Mouse (Mus musculus): ENCODE results near the gene Wdr70. TPM values are rescaled to one million over a fixed set of nuclear protein-coding genes. Genes with fewer than 3 reads are reported as not detected.
"Not testable (repeated sequence)": the region's sequence is repeated elsewhere in the genome, so short reads cannot be mapped to it uniquely, and the experiment has no call there.

Wdr70 gene
- polyA plus RNA-seq, 1 experiment = 13.5 TPM

DNA sequence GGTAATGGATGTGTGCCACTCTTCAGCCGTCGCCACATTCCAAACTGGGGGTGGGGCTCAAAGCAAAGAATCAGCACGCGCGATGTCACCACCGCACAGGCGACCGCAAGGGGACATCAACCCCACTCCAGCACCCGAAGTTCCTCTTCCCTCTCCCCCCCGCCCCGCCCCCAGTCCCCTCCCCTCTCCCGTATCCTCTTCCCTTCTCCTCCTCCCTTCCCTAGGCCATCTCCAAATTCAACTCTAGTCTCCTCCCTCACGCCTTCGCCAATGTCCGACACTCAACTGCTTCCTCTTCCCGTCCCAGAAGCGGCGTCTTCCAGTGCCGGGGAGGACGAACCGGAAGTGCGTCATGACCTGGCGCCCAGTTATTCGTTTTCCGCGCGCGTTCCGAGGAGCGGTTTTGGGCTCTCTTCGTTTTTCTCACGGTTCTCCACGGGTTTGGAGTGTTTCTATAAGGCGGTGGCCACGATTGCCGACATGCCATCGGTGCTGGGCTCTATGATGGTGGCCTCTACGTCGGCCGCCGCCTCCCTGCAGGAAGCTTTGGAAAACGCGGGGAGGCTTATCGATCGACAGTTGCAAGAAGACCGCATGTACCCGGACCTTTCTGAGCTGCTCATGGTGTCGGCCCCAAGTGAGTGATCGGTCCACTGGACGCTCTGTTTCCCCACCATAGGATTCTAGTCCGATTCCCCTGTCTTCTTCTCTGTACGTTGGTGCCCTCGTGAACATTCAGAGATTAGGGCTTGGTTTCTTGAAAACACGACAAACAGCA is 10.1 kb upstream of the Wdr70 start, which contains the start of gene Nup155:
Nup155 (plus strand) TSS at position 308 of the 778 bp plus-strand sequence.
- Histone ChIP-seq H3K4me1 (ENCODE audit: control insufficient read depth, insufficient read depth, low read length) (no peaks in the 10 kb centered on the region; the same call in 1 of the 2 replicates), H3K27ac (ENCODE audit: insufficient read depth, low read depth, low read length) (no peak within 1 kb of the TSS), H3K27me3 (replicated peaks; ENCODE audit: control insufficient read depth, insufficient read depth, low read length) (no peaks in the 10 kb centered on the region), H3K4me3 (ENCODE audit: insufficient read depth, low read depth, low read length) (peak within 1 kb of the TSS; percentile 78), H3K36me3 (ENCODE audit: control insufficient read depth, insufficient read depth, low read length) (peaks cover 2% of the 10 kb centered on the region; the same call in 1 of the 2 replicates)
- under 1% methylated on average over 53 of the region's 54 CpGs for WGBS
- TF ChIP-seq CTCF (conservative IDR thresholded peaks at IDR 0.05; ENCODE audit: insufficient read depth, insufficient read length, low read depth, low read length) (no peak), POLR2A (IDR thresholded peaks at IDR 0.05; ENCODE audit: low read depth, low read length) (peak; percentile 60)
- DNase-seq = peak; percentile 95

DNA sequence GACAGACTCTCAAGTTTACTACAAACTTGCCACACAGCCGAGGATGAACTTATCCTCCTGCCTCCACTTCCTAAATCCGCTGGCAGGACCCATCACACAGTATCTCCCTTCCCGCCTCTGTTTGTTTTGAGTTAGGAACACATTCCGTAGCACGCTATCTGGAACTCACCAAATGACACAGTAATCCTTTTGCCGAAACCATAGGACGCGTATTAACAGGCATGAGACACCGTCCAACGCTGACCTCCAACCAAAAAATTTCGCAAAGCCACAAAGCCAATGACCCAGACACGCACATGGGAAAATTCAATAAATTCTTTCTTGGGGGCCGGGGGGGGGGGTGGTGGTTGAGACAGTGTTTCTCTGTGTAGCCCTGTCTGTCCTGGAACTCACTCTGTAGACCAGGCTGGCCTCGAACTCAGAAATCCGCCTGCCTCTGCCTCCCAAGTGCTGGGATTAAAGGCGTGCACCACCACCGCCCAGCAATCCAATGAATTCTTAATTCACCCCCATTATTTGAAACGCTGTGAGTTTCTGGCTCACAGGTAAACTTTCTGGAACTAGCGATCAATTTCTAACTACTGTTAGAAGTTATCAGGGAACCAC is 9.5 kb upstream of the Wdr70 start:
- Histone ChIP-seq H3K4me3 (ENCODE audit: insufficient read depth, low read depth, low read length) (peak overlapping the region; percentile 78), H3K4me1 (ENCODE audit: control insufficient read depth, insufficient read depth, low read length) (no peaks in the 10 kb centered on the region; the same call in 1 of the 2 replicates), H3K27me3 (replicated peaks; ENCODE audit: control insufficient read depth, insufficient read depth, low read length) (no peaks in the 10 kb centered on the region), H3K36me3 (ENCODE audit: control insufficient read depth, insufficient read depth, low read length) (no peaks in the 10 kb centered on the region), H3K27ac (ENCODE audit: insufficient read depth, low read depth, low read length) (no peak overlapping the region)
- TF ChIP-seq CTCF (conservative IDR thresholded peaks at IDR 0.05; ENCODE audit: insufficient read depth, insufficient read length, low read depth, low read length) (no peak), POLR2A (IDR thresholded peaks at IDR 0.05; ENCODE audit: low read depth, low read length) (no peak)
- DNase-seq = no peak
- 62% methylated on average over 19 of the region's 19 CpGs for WGBS

DNA sequence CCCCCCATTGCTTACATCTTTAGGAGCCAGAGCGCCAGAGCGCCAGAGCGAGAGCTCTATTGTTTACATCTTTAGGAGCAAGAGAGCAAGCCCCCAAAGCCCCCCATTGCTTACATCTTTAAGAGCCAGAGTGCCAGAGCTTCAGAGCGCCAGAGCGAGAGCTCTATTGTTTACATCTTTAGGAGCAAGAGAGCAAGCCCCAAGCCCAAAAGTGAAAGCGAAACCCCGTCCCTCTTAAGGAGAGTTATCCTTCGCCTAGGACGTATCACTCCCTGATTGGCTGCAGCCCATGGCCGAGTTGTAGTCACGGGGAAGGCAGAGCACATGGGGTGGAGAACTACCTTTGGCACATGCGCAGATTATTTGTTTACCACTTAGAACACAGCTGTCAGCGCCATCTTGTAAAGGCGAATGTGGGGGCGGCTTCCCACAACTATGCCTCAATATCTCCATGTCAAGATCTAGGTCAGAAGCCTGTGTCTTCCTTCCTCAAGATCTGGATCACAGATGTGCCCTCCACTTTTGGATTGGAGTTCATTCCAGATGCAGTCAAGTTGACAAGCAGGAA is 3.0 kb upstream of the Wdr70 start:
- H3K4me1 ChIP-seq (ENCODE audit: control insufficient read depth, insufficient read depth, low read length); H3K4me3 ChIP-seq (ENCODE audit: insufficient read depth, low read depth, low read length); H3K27ac ChIP-seq (ENCODE audit: insufficient read depth, low read depth, low read length); H3K27me3 ChIP-seq (replicated peaks; ENCODE audit: control insufficient read depth, insufficient read depth, low read length); H3K36me3 ChIP-seq (ENCODE audit: control insufficient read depth, insufficient read depth, low read length); DNase-seq: not testable (repeated sequence)
- WGBS = 91% methylated on average over 15 of the region's 15 CpGs

DNA sequence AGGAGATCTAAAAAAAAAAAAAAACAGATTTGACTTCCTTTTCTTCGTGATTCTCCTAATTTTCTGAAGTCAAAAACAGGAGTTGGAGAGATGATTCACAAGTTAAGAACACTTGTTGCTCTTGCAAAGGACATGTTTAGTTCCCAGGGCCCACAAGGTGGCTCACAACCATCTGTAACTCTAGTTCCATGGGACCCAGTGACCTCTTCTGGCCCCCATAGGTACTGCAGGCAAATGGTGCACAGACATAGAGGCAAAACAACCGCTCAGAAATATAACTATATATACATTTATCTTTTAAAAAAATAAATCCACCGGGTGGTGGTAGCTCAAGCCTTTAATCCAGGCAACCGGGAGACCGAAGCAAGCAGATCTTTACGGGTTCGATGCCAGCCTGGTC is 1.2 kb downstream of the Wdr70 start:
- H3K4me3 ChIP-seq (ENCODE audit: insufficient read depth, low read depth, low read length) = no peak overlapping the region
- H3K36me3 ChIP-seq (ENCODE audit: control insufficient read depth, insufficient read depth, low read length) = 0 out of 2 replicates have a peak, but pooled peaks cover 2% of the 10 kb centered on the region
- 25% methylated on average over 7 of the region's 7 CpGs for WGBS
- DNase-seq = peak; percentile 60
- no peaks in the 10 kb centered on the region for H3K27me3 ChIP-seq (replicated peaks; ENCODE audit: control insufficient read depth, insufficient read depth, low read length)
- TF ChIP-seq CTCF (conservative IDR thresholded peaks at IDR 0.05; ENCODE audit: insufficient read depth, insufficient read length, low read depth, low read length) = peak; percentile 65
- no peak for TF ChIP-seq POLR2A (IDR thresholded peaks at IDR 0.05; ENCODE audit: low read depth, low read length)
- H3K4me1 ChIP-seq (ENCODE audit: control insufficient read depth, insufficient read depth, low read length) = peaks cover 2% of the 10 kb centered on the region; the same call in 1 of the 2 replicates
- no peak overlapping the region for H3K27ac ChIP-seq (ENCODE audit: insufficient read depth, low read depth, low read length)

DNA sequence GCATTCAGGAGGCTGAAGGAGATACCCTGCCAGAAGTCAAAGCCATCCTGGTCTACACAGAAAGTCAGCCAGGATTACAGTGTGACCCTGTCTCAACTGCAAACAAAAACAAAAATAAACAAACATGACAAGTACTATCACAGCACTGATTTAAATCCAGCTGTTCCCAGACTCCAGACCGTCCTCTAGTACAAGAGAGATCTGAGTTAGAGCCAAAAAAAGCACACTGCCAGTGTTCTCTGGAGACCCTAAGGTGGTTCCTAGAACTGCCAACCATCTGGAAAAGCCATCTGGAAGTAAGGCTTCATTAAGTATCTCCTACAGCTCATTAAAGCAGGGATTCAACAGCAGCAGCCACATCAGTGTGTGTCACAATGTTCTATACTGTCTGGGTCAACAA is 6.3 kb downstream of the Wdr70 start:
- WGBS = 52% methylated on average over 1 of the region's 1 CpGs
- H3K36me3 ChIP-seq (ENCODE audit: control insufficient read depth, insufficient read depth, low read length); H3K4me1 ChIP-seq (ENCODE audit: control insufficient read depth, insufficient read depth, low read length); H3K4me3 ChIP-seq (ENCODE audit: insufficient read depth, low read depth, low read length); DNase-seq; H3K27ac ChIP-seq (ENCODE audit: insufficient read depth, low read depth, low read length); H3K27me3 ChIP-seq (replicated peaks; ENCODE audit: control insufficient read depth, insufficient read depth, low read length): not testable (repeated sequence)

DNA sequence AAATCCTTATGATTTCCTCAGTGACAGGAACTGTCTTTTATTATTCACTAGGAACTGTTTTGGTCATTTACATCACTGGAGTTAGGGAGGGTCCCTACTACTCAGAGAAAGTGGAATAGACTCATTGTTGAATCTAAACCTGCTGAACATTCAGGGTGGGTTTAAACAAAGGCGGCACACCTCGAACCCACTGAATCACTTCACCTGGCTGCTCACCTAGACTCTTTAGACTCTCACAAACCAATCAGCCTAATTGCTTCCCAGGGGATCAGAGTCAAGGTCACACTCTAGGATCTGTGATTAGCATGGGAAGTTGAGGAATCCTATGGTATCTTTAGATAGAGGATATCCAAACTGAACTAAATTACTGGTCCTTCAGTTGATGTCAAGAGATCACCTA is 8.3 kb downstream of the Wdr70 start:
- H3K4me1 ChIP-seq (ENCODE audit: control insufficient read depth, insufficient read depth, low read length) = no peaks in the 10 kb centered on the region; the same call in 1 of the 2 replicates
- H3K27me3 ChIP-seq (replicated peaks; ENCODE audit: control insufficient read depth, insufficient read depth, low read length) = no peaks in the 10 kb centered on the region
- H3K36me3 ChIP-seq (ENCODE audit: control insufficient read depth, insufficient read depth, low read length) = peaks cover 3% of the 10 kb centered on the region; the same call in 1 of the 2 replicates
- no peak for DNase-seq
- H3K4me3 ChIP-seq (ENCODE audit: insufficient read depth, low read depth, low read length) = no peak overlapping the region
- H3K27ac ChIP-seq (ENCODE audit: insufficient read depth, low read depth, low read length) = no peak overlapping the region
- WGBS = 97% methylated on average over 2 of the region's 2 CpGs
- TF ChIP-seq CTCF (conservative IDR thresholded peaks at IDR 0.05; ENCODE audit: insufficient read depth, insufficient read length, low read depth, low read length) (no peak), POLR2A (IDR thresholded peaks at IDR 0.05; ENCODE audit: low read depth, low read length) (no peak)

DNA sequence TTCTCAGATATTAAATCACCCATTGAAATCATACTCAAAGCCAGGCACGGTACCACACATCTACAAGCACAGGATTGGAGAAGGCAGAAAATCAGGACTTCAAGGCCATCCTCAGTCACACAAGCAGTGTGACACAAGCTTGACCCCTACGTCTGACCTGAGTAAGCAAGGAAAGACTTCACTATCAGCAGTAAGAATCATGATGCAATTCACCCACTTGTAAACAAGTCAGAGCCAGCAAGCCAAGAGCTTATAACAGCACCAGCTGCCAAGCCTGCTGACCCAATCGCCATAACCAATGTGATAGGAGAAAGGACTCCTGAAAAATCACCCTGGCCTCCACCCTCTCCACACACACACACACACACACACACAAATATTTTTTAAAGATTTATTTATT is 10.3 kb downstream of the Wdr70 start:
- 71% methylated on average over 3 of the region's 3 CpGs for WGBS
- Histone ChIP-seq H3K4me3 (ENCODE audit: insufficient read depth, low read depth, low read length) (no peak overlapping the region), H3K27me3 (replicated peaks; ENCODE audit: control insufficient read depth, insufficient read depth, low read length) (no peaks in the 10 kb centered on the region), H3K36me3 (ENCODE audit: control insufficient read depth, insufficient read depth, low read length) (peaks cover 3% of the 10 kb centered on the region; the same call in 1 of the 2 replicates), H3K4me1 (ENCODE audit: control insufficient read depth, insufficient read depth, low read length) (no peaks in the 10 kb centered on the region; the same call in 1 of the 2 replicates), H3K27ac (ENCODE audit: insufficient read depth, low read depth, low read length) (peak overlapping the region; percentile 86)
- TF ChIP-seq CTCF (conservative IDR thresholded peaks at IDR 0.05; ENCODE audit: insufficient read depth, insufficient read length, low read depth, low read length) (no peak), POLR2A (IDR thresholded peaks at IDR 0.05; ENCODE audit: low read depth, low read length) (no peak)
- peak; percentile 66 for DNase-seq
